Mouse (Mus musculus): ENCODE results near the gene Gabra5.

Gene Gabra5

GRCm38 (mm10) chr7:57384112-57384511 is 125.7 kb downstream of the Gabra5 start:
- peak; percentile 78 for DNase-seq

GRCm38 (mm10) chr7:57366013-57366390 is 143.9 kb downstream of the Gabra5 start:
- DNase-seq: no peak

- DNase-seq: no peak
These were observed 144.5 kb downstream of the Gabra5 start for GRCm38 (mm10) chr7:57365134-57366012.

- DNase-seq: no peak
These were observed 146.0 kb downstream of the Gabra5 start for GRCm38 (mm10) chr7:57363812-57364211.

GRCm38 (mm10) chr7:57357871-57358540 is 151.9 kb downstream of the Gabra5 start:
- DNase-seq: no peak

Measured in heart, adult 11 months (tissue).